Mouse (Mus musculus): ENCODE results near the gene Rab23. TPM values are rescaled to one million over a fixed set of nuclear protein-coding genes. Genes with fewer than 3 reads are reported as not detected.

Gene Rab23
- 3.9 and 6.9 TPM in 2 replicates for polyA plus RNA-seq (2012; rRNA removed)

GRCm38 (mm10) chr1:33719733-33720225 is at the start of gene Rab23:
Gene Rab23, plus strand, starts transcription at chr1:33719887.
- peak; percentile 54 for DNase-seq (ENCODE audit: low read depth, low spot score)

GRCm38 (mm10) chr1:33670164-33670616 is 49.5 kb upstream of the Rab23 start:
- WGBS = under 1% methylated on average over 37 of the region's 37 CpGs
- peak; percentile 35 for DNase-seq (ENCODE audit: low read depth, low spot score)

More at GRCm38 (mm10) chr1:33719733-33720225, at the start of gene Rab23:
- under 1% methylated on average over 54 of the region's 54 CpGs for WGBS

- DNase-seq (ENCODE audit: low read depth, low spot score) = no peak
- 24% methylated on average over 5 of the region's 5 CpGs for WGBS
Measured at GRCm38 (mm10) chr1:33671441-33671840, 48.2 kb upstream of the Rab23 start.

- 65% methylated on average over 3 of the region's 3 CpGs for WGBS
- no peak for DNase-seq (ENCODE audit: low read depth, low spot score)
Measured at GRCm38 (mm10) chr1:33672083-33672482, 47.6 kb upstream of the Rab23 start.

- DNase-seq (ENCODE audit: low read depth, low spot score) = no peak
- WGBS = 21% methylated on average over 3 of the region's 3 CpGs
Measured at GRCm38 (mm10) chr1:33672514-33672913, 47.2 kb upstream of the Rab23 start.

- 63% methylated on average over 17 of the region's 17 CpGs for WGBS
- DNase-seq (ENCODE audit: low read depth, low spot score) = no peak
Measured at GRCm38 (mm10) chr1:33673158-33673960, 46.3 kb upstream of the Rab23 start.

GRCm38 (mm10) chr1:33680435-33680834 is 39.3 kb upstream of the Rab23 start:
- WGBS = 52% methylated on average over 4 of the region's 4 CpGs
- no peak for DNase-seq (ENCODE audit: low read depth, low spot score)

GRCm38 (mm10) chr1:33680890-33681289 is 38.8 kb upstream of the Rab23 start:
- DNase-seq (ENCODE audit: low read depth, low spot score) = no peak
- 92% methylated on average over 7 of the region's 7 CpGs for WGBS

- 50% methylated on average over 8 of the region's 8 CpGs for WGBS
- DNase-seq (ENCODE audit: low read depth, low spot score) = no peak
Measured at GRCm38 (mm10) chr1:33684459-33684858, 35.2 kb upstream of the Rab23 start.

GRCm38 (mm10) chr1:33688810-33689209 is 30.9 kb upstream of the Rab23 start:
- no peak for DNase-seq (ENCODE audit: low read depth, low spot score)
- WGBS = 53% methylated on average over 2 of the region's 2 CpGs

GRCm38 (mm10) chr1:33689446-33690086 is 30.1 kb upstream of the Rab23 start:
- DNase-seq (ENCODE audit: low read depth, low spot score) = no peak
- 65% methylated on average over 8 of the region's 8 CpGs for WGBS

- DNase-seq (ENCODE audit: low read depth, low spot score) = no peak
- WGBS = 37% methylated on average over 4 of the region's 4 CpGs
Measured at GRCm38 (mm10) chr1:33690087-33690448, 29.6 kb upstream of the Rab23 start.

GRCm38 (mm10) chr1:33693893-33694292 is 25.8 kb upstream of the Rab23 start:
- no peak for DNase-seq (ENCODE audit: low read depth, low spot score)
- WGBS = 78% methylated on average over 3 of the region's 3 CpGs

GRCm38 (mm10) chr1:33696016-33696415 is 23.7 kb upstream of the Rab23 start:
- 81% methylated on average over 2 of the region's 2 CpGs for WGBS
- DNase-seq (ENCODE audit: low read depth, low spot score) = no peak

- no peak for DNase-seq (ENCODE audit: low read depth, low spot score)
- WGBS = 89% methylated on average over 3 of the region's 3 CpGs
Measured at GRCm38 (mm10) chr1:33701244-33701643, 18.4 kb upstream of the Rab23 start.

- WGBS = 30% methylated on average over 2 of the region's 2 CpGs
- no peak for DNase-seq (ENCODE audit: low read depth, low spot score)
Measured at GRCm38 (mm10) chr1:33709615-33710014, 10.1 kb upstream of the Rab23 start.

GRCm38 (mm10) chr1:33712026-33712425 is 7.7 kb upstream of the Rab23 start:
- DNase-seq (ENCODE audit: low read depth, low spot score) = no peak
- 87% methylated on average over 5 of the region's 5 CpGs for WGBS

- WGBS = 5% methylated on average over 10 of the region's 10 CpGs
- no peak for DNase-seq (ENCODE audit: low read depth, low spot score)
Measured at GRCm38 (mm10) chr1:33714796-33715195, 4.9 kb upstream of the Rab23 start.

GRCm38 (mm10) chr1:33717636-33718035 is 2.1 kb upstream of the Rab23 start:
- WGBS = 81% methylated on average over 1 of the region's 1 CpGs
- no peak for DNase-seq (ENCODE audit: low read depth, low spot score)

- DNase-seq (ENCODE audit: low read depth, low spot score) = no peak
- under 1% methylated on average over 41 of the region's 41 CpGs for WGBS
Measured at GRCm38 (mm10) chr1:33720231-33720630, 544 bp downstream of the Rab23 start.

GRCm38 (mm10) chr1:33721020-33721419 is 1.3 kb downstream of the Rab23 start:
- no peak for DNase-seq (ENCODE audit: low read depth, low spot score)
- WGBS = 84% methylated on average over 7 of the region's 7 CpGs
